Mouse (Mus musculus) thymus, postnatal 25 days (tissue): Measurements from ENCODE around the gene Prss29.

ENCODE experiments used
- DNase-seq: peaks from one replicate; pipeline ENCODE4 v3.0.0; 2022

Prss29 gene

DNA sequence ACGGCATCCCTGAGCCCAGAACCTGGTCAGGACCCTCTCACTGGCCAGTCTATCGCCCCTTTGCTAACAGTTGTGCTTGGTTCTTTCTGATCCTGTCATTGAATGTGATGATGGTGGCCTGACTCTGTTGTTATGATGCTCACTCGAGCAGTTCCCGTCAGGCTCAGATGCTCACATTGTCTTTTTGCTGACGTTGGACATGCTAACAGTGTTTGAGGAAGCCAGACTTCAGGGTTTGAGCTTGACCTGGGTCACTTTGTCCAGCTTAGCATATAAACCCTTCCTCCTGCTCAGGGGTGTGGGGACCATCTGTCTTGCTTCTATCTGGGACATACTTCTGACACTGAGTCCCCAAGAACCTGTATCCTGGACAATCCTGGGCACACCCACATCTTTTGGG, at the start of gene Prss29:
Gene Prss29, plus strand, starts transcription at position 301 of the 400 bp plus-strand sequence.
- DNase-seq = no peak

- DNase-seq = no peak
Observed at GRCm38 (mm10) chr17:25270795-25271335, 47.6 kb upstream of the Prss29 start.

DNA sequence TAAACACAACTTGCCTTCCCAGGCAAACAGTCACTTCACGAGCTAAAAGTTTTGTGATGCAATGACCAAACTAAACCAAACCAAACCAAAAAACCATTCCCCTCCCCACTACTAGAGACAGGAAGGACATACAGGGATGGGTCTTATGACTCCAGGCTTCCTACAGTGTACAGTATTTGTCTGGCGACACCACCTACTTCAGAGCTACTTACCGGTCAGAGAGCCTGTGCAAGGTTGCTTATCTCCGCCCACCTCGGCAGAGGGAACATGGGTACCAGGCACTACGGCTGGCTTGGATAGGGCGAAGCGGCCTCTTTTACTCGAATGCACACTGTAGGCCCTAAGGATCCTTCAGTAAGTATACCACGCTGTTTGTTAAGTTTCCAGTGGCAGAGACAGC, 46.1 kb upstream of the Prss29 start:
- no peak for DNase-seq

DNA sequence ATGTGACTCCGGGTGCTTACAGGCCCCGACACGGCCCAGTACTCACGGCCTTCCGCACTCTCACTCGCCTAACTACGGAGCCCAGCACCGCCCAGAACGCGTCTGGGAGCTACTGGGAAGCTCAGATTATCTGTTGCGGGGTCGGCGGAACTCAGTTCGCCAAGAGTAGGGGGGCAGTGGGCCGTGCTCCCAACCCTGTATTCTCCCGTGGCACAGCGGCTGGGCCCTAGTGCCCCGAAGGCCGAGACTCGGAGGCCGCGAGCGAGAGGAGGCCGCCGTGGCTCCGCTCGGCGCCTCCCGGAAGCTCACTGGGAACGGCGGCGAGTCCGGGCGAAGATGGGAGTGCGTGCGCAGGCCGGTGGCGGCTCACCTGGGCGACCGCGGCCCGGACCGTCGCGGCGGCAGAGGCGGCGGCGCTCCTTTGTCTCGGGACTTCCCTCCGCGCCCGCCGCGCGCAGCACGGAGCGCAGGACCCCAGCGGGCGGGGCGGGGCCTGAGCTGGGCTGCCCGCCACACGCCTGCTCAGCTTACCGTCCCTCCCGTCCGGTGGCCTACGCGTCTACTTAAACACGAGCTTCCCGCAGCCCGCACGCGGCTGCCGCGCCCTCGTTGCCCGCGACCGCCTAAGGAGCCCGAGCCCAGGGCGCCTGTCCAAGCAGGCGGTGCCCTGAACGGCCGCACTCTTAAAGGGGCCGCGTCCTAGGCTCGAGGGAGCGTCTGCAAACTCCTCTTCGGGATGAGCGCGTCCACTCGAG, 45.3 kb upstream of the Prss29 start:
- DNase-seq = no peak

DNA sequence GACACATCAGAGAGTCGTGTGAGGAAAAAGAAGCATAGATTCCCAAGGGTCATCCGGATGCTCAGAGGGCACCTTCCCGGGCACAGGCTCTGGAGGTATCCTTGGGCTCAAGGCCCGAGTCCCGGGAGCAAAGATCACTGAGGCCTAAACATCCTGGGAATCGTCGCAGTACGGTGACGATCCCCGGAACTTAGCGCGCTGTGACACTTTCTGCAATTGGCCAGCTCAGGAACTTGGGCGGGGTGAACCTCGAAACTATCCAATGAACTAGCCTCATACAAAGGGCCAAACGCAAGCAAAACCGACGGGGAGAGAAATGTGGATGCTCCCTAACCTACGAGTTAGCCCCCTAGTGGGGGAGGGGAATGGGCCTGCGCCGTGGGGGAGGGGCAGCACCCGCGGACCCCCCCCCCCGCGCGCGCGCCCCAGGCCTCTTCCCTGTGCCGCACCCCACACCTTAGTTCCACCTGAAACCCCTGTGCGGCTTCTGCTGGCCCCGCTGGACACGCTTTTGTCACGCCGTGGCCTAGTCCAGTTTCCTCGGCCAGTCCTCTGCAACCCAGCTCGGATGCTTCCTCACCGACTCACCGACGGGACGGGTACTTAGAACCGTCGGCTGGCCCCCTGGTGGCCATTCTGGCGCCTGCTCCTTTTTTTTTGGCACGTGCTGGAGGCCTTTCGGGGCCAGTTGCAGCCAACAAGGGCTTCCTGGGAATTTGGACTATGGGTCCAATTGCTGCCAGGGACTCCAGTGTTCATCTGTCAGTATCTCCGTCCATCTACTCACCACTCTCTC, 44.5 kb upstream of the Prss29 start:
- DNase-seq = peak; percentile 98

DNA sequence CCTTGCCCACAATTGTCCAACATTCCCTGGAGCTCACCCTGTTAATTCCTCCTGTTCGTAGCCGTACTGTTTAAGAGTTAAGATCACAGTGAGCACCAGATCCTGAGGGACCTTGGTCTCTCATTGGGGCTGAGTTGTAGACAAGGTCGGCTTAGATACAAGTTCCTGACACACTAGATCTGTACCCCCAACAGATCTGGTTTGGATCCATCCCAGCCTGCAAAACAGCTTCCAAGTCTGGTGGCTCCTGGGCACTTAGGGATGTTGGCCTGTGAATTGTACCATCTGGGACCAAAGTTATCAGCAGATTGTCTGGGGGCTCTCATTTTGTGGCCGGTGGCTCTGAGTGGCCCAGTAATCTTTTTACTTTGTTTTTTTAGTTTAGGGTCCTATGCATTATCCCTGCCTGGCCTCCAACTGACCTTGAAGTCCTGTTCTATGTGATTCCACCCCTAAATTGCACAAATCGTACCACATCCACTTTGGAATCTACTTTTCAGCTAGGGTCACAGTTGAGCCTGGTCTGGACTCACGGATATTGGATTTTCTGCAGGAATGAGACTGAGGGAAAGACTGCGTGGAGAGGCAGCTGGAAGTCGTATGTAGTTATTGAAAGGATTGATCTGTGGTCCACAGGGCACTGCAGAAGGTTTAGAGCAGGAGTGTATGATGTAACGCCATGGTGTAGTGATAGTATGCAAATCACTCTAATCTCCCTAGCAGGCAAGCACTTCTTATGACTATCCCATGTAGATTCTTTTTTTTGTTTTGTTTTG, 43.7 kb upstream of the Prss29 start, which contains the start of gene Ube2i:
Gene Ube2i, minus strand, starts transcription at position 52 of the 776 bp plus-strand sequence.
- DNase-seq = no peak

DNA sequence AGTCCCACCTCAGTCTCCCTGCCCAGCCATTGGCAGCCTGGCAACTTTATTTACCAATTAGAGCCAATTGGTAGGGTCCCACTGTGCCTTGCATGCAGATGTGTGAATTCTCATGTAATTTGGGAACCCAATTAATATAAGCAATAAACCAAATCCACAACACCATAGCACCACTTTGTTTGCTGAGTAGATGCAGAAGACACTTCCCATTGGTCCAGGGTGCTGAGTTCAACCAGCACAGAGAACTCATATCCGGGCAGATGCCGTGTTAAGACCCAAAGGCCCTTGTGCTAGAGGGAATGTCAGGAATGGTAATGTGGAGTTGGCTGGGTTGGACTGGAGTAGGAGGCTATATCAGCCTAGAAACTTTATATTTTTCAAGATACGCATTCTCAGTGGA, 42.6 kb upstream of the Prss29 start:
- DNase-seq = no peak

DNA sequence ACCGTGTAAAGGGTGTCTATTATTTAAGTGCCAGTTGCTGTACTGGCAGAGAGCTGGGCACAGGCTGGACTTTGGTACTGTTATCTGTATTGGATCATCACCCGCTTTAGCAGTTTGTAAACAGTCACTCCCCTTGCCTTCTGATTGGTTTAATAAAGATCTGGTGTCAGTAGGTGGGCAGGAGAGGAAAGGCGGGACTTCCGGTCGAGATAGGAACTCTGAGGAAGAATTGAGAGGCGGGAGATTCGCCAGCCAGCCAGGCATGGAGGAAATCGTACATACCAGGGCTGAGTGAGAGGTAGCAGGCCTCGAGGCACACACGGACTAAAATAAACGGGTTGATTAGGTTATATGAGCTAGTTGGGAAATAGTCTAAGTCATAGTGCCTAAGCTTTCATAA, 36.3 kb upstream of the Prss29 start:
- peak; percentile 28 for DNase-seq

GRCm38 (mm10) chr17:25285033-25285432, 33.4 kb upstream of the Prss29 start:
- peak; percentile 76 for DNase-seq

GRCm38 (mm10) chr17:25288842-25289241, 29.6 kb upstream of the Prss29 start:
- DNase-seq = peak; percentile 48

GRCm38 (mm10) chr17:25290411-25290810, 28.0 kb upstream of the Prss29 start:
- DNase-seq = no peak

GRCm38 (mm10) chr17:25293495-25293894, 25.0 kb upstream of the Prss29 start:
- DNase-seq = no peak

DNA sequence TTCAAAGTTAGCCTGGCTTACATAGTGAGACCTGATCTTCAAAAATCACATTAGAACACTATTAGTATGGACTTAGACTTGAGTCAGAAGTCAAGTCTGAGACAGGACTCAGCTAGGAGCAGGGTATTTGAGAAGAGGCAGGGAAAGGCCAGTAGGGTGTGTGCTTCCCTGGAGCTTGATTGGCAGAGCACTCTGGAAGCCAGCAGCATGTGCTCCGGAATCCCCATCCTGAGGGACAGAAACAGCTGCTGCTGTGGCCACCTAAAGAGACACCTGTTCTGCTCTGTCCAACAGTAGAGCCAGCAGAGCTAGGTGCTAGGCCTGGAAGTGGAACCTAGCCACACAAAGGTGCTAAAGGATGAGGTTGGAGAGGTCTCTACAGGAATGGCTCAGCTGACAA, 24.3 kb upstream of the Prss29 start:
- DNase-seq = no peak

DNA sequence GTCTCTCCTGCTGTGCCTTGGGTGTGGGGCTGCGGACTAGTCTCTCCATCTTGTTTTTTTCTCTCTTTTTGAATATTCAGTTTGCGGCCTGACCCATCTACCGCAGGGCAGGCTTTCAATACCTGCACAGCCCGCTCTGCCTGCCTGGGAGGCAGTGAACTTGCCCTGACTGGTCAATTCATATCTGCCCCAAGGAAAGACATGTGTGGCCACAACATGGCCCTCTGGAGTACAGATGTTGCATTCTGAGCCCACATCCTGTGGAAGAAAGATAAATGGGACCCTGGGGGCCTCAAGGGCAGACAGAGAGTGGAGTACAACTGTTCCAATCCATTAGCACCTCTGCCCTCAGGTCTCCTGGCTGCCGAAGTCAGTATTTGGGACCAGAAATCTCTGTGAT, 20.4 kb upstream of the Prss29 start, which contains the start of gene Prss34:
Gene Prss34, plus strand, starts transcription at position 301 of the 400 bp plus-strand sequence.
- no peak for DNase-seq

- DNase-seq = no peak
Observed at GRCm38 (mm10) chr17:25308346-25308745, 10.1 kb upstream of the Prss29 start, which contains the start of gene Prss28. Gene Prss28, plus strand, starts transcription at chr17:25308646.

DNA sequence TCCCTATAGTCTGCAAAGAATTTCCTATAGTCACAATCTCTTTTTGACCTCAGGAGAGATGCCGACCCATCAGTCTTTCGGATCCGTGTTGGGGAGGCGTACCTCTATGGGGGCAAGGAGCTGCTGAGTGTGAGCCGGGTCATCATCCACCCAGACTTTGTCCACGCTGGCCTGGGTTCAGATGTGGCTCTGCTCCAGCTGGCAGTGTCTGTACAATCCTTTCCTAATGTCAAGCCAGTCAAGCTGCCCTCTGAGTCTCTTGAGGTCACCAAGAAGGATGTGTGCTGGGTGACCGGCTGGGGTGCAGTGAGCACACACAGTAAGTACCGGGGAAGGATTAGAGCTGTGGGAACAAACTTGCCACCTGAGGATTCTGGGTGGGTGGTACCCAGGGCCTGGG, 2.4 kb downstream of the Prss29 start:
- DNase-seq = no peak

GRCm38 (mm10) chr17:25322930-25323329, 4.5 kb downstream of the Prss29 start:
- DNase-seq = no peak

DNA sequence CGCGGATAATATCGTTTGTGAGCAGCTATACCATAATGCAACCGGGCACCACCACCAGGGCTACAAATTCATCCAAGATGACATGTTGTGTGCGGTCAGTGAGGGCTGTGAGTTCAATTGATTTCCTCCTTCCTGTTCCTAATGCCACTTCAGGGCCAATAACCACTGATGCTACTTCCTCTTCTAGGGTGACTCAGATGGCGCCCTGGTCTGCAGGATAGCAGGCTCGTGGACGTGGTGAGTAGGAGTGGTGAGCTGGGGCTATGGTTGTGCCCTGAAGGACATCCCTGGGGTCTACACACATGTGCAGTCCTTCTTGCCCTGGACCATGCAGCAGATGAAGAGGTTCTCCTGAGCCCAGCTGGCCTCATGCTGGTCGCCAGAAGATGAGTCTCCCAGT, 13.9 kb downstream of the Prss29 start:
- no peak for DNase-seq

DNA sequence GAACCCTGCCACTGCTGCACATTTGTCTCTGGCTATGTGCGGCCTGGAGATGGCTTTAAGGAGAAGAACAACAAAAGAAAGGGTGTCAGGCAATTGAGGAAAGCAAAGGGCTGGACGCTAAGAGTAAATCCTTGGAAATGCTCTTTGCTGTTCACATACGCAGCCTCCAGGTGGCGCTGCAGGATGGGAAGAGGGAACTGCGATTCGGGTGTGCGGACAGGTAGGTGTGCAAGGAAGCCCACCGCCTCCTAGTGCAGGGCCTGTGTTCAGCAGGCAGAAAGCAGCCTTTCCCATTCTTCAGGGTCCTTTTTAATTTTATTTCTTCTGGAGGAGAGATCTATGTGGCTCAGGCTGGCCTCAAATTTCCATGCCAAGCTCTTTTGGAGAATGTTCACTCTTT, 15.5 kb downstream of the Prss29 start:
- peak; percentile 54 for DNase-seq

- DNase-seq = no peak
Observed at GRCm38 (mm10) chr17:25338218-25338617, 19.8 kb downstream of the Prss29 start.

GRCm38 (mm10) chr17:25340003-25340402, 21.5 kb downstream of the Prss29 start:
- DNase-seq = no peak

- no peak for DNase-seq
Observed at GRCm38 (mm10) chr17:25341490-25341889, 23.0 kb downstream of the Prss29 start.

DNA sequence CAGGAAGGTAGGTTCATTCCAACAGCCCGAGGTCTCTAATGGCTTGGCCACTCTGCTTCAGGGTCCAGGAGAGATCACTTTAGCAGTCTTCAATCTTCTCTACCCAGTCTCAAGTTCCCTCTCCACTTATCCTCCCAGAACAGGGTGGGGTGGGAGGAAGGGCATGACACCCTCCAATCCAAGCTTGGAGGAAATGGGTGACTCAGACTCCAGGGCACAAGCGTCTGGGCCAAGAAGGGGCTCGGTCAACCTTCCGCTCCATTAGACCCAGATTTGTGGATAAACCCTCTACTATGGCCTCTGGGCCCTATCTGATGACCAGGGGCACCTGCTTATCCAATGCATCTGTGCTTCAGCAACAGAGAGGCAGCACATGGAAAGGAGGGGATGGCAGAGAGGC, 27.0 kb downstream of the Prss29 start, which contains the start of gene Tpsab1:
Gene Tpsab1, minus strand, starts transcription at position 101 of the 400 bp plus-strand sequence.
- no peak for DNase-seq
